In genomic region chr13:95604288-95604687, GRCm38 (mm10) we compare ENCODE assay signal across 22 mouse cellular contexts.
"Had no signal": no experiment of that assay in that cellular context is flagged by ENCODE, and none has a peak within 500 bp of the region (broad histone marks: within the 10 kb centered on the region; RNA-seq: fewer than 3 reads in every experiment).

No protein-coding gene starts in this region.

- DNase-seq: kidney, adult 9 months; kidney, postnatal 14 days; kidney, postnatal 4 days; liver; lung, adult 18-20 months; lung, postnatal 10 days; lung, postnatal 36 days; right cerebral cortex, adult 18-20 months; right cerebral cortex, postnatal 14 days; right cerebral cortex, postnatal 4 days; thymus, adult 18-20 months; thymus, postnatal 36 days had no signal

- H3K4me3 ChIP-seq: limb, embryonic 10.5 days; limb, embryonic 13.5 days; liver, embryonic 12.5 days; liver, embryonic 15.5 days; lung, embryonic 15.5 days; midbrain, embryonic 12.5 days; midbrain, embryonic 15.5 days; neural tube, embryonic 12.5 days; neural tube, embryonic 15.5 days had no signal

- H3K27ac ChIP-seq: limb, embryonic 10.5 days; limb, embryonic 13.5 days; liver, embryonic 12.5 days; liver, embryonic 15.5 days; lung, embryonic 15.5 days; midbrain, embryonic 12.5 days; midbrain, embryonic 15.5 days; neural tube, embryonic 12.5 days; neural tube, embryonic 15.5 days; stomach, postnatal 0 days had no signal

- H3K9me3 ChIP-seq: limb, embryonic 10.5 days; limb, embryonic 13.5 days; liver, embryonic 12.5 days; liver, embryonic 15.5 days; lung, embryonic 15.5 days; midbrain, embryonic 15.5 days; neural tube, embryonic 12.5 days had no signal

- ATAC-seq: liver, embryonic 12.5 days; midbrain, embryonic 15.5 days had no signal

- H3K4me1 ChIP-seq: limb, embryonic 13.5 days; lung, embryonic 15.5 days; midbrain, embryonic 12.5 days; midbrain, embryonic 15.5 days; neural tube, embryonic 12.5 days; neural tube, embryonic 15.5 days had no signal

- H3K27me3 ChIP-seq: limb, embryonic 13.5 days; liver, embryonic 12.5 days; liver, embryonic 15.5 days; lung, embryonic 15.5 days; midbrain, embryonic 12.5 days; midbrain, embryonic 15.5 days; neural tube, embryonic 12.5 days; neural tube, embryonic 15.5 days had no signal

- H3K4me2 ChIP-seq: limb, embryonic 13.5 days; liver, embryonic 12.5 days; liver, embryonic 15.5 days; lung, embryonic 15.5 days; midbrain, embryonic 12.5 days; midbrain, embryonic 15.5 days; neural tube, embryonic 12.5 days; neural tube, embryonic 15.5 days had no signal

- H3K9ac ChIP-seq: limb, embryonic 13.5 days; liver, embryonic 12.5 days; liver, embryonic 15.5 days; lung, embryonic 15.5 days; midbrain, embryonic 12.5 days; midbrain, embryonic 15.5 days; neural tube, embryonic 12.5 days; neural tube, embryonic 15.5 days had no signal
